Mouse (Mus musculus) gastrocnemius, postnatal 14 days (tissue): ENCODE results near the gene Dhx38. TPM values are rescaled to one million over a fixed set of nuclear protein-coding genes. Genes with fewer than 3 reads are reported as not detected.
A peak's percentile ranks its signal among the peaks of the same experiment; 100 is the strongest.

Source experiments
- DNase-seq: peaks from one replicate; pipeline ENCODE4 v3.0.0; 2021; ENCODE audit warnings: mixed read lengths
- intact Hi-C: fragments of 180-260 bp; cut with DNase I; formaldehyde crosslinking; loops from one replicate; pipeline ENCODE4 v1.15.1; 2025; ENCODE audit warnings: low total_unique reads
- long read RNA-seq, 2 experiments: library from polyadenylated mRNA; stranded (forward); transcript quantifications; one replicate each; pipeline ENCODE4 v2.0.0; 2021
- total RNA-seq, 2 experiments: library from RNA; stranded (reverse); gene quantifications; 2 replicates each; pipeline ENCODE4 v1.2.3; 2021

Dhx38 gene
- 10 to 100 TPM; 10.1 to 10.3 TPM for total RNA-seq
- long read RNA-seq, experiment 1, full-length matches to known transcripts = 4 of 7 reads
- long read RNA-seq, experiment 1, partial matches to known transcripts = 0 of 7 reads
- long read RNA-seq, experiment 1, other reads (novel, unspliced or antisense) = 3 of 7 reads
- long read RNA-seq, experiment 2, full-length matches to known transcripts = 6 of 15 reads
- long read RNA-seq, experiment 2, partial matches to known transcripts = 2 of 15 reads
- long read RNA-seq, experiment 2, other reads (novel, unspliced or antisense) = 7 of 15 reads

DNA sequence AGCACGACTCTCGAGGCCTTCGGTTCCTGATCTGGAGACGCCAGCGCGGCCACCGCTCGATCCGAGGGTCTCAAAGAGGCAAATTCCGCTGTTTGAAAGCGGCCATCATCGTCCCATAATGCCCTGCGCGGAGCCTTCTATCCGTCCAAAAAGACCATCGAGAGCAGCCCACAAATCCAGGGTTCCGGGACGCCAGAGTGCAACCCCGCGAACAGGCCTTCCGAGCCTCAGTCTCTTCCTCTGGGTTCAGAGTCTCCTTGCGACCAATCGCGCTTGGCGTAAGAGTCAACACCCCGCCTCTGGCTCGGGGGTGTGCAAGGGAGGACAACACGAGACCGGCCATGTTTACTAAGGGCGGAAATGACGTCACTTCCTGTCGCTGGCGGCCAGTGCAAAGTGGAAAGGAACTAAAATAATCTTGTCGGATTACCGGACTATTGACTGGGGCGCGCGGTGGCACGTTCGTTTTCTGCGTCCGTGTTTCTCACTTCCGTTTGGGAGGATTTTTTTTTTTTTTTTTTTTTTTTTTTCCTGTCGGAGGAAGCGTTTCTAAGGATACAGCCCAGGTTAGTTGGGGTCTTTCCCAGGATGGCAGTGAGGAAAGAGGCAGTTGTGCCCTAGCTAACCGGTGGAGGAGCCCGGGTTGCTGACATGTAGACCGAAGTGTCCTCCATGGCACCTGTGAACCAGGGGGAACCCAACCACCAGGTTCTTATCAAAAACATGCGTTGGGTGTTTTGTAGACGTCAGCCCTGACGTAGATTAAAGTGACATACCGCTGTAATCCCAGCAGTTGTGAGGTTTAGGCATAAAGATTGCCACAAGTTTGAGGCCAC, at the start of gene Dhx38, which contains the start of gene Txnl4b:
Gene Dhx38 (minus strand): TSS at position 364 of the 836 bp plus-strand sequence.
Gene Txnl4b (plus strand): TSS at position 395 of the 836 bp plus-strand sequence.
- intact Hi-C loops = no loop called here
- DNase-seq = peak; percentile 98

DNA sequence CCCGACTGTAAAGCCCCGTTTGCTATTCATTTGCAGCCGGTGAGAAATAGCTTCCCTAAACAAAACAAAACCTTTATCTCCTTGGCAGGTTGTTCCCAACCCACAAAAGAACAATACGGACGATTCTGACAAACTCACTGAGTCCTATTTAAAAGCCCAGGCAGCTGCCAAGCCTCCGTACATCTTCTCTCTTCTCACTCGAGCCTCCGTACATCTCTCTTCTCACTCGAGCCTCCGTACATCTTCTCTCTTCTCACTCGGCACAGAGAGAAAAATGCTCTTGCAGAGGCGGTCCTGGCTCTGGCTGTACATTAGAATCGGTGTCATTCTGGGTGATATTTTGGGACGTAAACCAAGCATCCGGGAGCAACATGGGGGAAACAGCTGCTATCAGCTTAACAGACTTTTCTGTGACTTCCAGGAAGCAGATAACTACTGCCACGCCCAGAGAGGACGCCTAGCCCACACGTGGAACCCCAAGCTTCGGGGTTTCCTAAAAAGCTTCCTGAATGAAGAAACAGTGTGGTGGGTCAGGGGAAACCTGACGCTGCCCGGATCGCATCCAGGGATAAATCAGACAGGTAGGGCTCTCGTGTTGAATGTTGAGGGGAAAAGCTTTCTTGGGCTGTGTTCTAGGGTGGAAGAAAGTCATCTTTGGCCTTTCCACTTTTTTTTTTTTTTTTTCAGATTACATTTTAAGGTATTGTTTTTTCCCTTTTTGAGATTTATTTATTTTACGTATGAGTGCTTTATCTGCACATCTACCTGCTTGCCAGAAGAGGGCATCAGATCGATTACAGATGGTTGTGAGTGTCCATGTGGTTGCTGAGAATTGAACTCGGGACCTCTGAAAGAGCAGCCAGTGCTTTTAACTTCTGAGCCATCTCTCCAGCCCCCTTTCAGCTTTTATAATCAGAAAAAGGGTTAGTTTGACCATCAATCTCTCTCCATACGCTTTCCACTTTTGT, 48.9 kb upstream of the Dhx38 start, which contains the start of gene Pkd1l3:
Gene Pkd1l3 (plus strand): TSS at position 275 of the 968 bp plus-strand sequence.
- intact Hi-C loops = no loop called here

DNA sequence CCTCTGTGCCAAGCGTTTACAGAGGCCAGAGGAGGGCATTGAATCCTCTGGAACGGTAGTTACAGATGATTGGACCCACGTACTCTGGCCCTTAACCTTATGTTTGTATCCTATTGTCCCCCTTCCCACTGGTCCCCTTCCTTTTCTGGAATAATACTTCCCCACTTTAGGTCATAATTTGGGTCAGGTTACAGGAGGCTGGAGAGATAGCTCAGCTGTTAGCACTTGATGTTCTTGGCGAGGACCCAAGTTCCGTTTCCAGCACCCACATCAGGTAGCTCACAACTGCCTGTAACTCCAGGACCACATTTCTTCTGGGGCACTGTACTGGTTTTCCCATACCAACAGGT, 43.5 kb upstream of the Dhx38 start:
- DNase-seq = peak; percentile 21
- intact Hi-C loops = loop anchor here (10.0 kb wide), 1 partner anchor 86 kb away; the partner anchor contains the start of gene Ist1

More for the DNA sequence above, 48.9 kb upstream of the Dhx38 start, which contains the start of gene Pkd1l3:
- DNase-seq = no peak

DNA sequence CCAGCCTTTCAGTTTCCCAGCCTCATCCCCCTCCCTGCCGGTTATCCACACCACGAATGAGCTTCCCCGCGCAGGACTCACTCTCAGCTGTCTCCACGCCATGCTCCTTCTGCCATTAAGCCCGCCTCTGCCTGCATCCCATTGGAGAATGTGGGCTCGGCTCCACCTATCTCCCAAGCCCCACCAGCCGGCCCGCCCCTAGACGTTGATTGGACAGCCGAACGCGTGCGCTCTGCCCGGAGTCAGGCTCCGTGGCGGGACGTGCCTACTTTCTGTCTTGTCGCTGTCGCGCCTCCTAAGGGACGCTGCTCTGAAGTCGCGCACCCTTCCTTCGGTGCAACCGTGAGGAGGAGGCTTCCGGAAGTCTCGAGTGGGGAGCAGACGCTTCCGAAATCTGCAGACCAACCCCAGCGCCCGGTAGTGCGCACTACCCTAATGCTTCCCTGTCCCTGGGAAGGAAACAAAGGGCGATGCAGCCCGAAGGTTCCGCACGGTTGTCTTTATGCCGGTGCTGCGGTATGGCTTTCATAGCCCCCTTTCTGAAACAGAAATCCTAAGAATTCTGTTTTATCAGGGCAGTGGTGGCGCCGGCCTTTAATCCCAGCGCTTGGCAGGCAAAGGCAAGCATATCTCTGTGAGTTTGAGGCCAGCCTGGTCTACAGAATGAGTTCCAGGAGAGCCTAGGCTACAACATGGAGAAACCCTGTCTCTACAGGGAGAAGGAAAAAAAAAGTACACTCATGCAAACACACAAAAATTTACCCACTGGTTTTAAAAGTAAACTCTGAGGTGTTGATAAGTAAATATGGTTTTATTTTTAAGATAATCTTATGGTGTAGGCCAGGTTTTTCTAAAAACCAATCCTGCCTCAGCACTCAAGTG, 42.9 kb upstream of the Dhx38 start, which contains the start of gene Dhodh:
Gene Dhodh (minus strand): TSS at position 403 of the 882 bp plus-strand sequence.
- intact Hi-C loops = loop anchor here (10.0 kb wide), 1 partner anchor 86 kb away; the partner anchor contains the start of gene Ist1
- DNase-seq = peak; percentile 96

DNA sequence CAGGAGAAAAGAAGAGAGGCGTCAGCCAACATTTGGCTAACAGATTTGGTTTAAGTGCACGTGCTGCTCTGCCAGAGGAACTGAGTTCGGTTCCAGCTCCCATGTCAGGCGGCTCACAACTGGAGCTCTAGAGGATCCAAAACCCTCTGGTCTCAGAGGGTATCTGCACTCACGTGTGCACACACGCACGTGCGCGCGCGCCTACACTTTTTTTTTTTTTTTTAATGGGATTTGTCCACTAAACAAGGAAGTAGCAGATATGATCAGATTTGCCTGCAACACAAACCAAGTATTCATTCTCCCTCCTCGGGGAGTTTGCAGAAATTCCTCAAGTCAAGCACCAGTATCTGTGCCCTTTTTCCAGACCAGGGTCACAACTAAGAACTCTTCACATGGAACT, 42.0 kb upstream of the Dhx38 start:
- intact Hi-C loops = loop anchor here (10.0 kb wide), 1 partner anchor 87 kb away; the partner anchor contains the start of gene Ist1
- DNase-seq = no peak

DNA sequence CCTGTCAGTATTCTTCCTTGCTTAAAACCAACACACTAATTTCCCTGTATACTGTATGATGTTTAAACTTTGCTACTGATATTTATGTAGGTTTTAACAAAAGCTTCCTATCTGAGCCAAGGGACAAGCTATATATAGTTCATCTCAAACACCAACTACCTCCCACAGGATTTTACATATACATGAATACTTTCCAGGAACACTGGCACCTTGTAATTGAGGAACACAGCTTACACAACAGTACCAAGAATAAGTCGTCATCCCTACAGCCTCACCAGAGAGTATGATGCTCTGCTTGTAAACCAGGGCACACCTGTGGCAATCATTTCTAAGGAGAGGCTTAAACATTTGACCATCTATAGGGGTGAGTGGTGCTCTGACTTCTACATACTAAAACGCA, 41.1 kb upstream of the Dhx38 start:
- DNase-seq = no peak
- intact Hi-C loops = loop anchor here (10.0 kb wide), 1 partner anchor 88 kb away; the partner anchor contains the start of gene Ist1

DNA sequence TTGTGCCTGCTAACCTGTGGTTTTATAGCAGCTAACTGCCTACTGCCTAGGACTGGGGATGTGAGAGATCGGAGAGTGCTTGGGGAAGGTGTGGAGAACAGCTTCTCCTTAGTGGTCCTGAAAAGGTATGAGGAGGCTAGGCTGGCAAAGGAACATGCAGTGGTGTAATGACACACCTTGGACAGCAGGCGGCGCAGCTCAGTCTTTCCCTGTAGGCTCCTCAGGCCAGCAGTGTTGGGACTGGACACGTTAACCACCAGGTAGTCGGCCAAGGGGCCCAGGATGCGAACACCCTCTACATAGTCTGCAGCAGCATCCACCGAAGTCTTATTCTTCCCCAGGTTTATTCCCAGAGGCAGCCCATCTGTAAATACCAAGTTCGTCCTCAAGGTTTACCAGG, 30.2 kb upstream of the Dhx38 start:
- intact Hi-C loops = no loop called here
- DNase-seq = peak; percentile 40

DNA sequence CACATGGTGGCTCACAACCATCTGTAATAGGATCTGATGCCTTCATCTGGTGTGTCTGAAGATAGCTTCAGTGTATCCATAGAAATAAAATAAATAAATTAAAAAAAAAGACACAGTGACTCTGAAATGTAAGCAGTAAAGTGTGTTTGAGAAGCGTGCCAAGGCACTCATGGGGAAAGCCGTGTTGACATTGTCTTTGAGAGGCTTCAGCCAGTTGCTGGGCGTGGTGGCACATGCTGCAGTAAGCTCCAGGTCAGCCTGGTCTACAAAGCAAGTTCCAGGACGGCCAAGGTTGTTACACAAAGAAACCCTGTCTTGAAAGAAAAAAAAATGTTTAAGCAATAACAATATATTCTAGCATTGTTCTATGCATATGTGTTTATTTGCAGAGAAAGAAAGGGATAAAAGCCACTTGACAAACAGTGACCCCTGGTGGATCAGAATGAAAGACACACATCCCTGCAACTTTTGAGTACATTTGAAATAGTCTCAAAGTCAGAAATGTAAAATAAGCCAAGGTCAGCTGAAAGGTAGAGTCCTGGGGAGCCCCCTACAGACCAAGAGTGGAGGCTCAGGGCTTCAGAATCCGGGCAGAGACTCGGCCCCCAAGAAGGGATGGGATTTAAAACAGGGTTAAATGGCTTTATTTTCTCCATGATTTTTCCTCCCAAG, 27.6 kb upstream of the Dhx38 start:
- no peak for DNase-seq
- intact Hi-C loops = no loop called here

DNA sequence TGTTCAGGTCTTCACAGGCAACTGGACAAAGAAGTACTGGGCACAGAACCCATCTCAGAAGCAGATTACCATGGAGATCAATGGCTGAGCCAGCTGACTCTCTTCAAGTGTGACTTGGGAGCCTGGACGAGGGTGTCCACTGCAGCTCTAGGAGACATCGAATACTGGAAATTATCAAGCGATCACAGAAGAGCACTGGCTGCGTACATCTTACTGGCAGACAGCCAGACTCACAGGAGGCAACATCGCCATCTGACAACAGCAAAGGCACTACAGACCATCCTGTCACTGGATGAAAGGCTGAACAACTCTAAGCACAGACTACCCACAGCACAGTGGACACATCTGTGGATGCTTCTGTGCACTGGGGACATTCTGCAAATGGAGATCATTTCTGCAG, 26.5 kb upstream of the Dhx38 start:
- no peak for DNase-seq
- intact Hi-C loops = no loop called here

DNA sequence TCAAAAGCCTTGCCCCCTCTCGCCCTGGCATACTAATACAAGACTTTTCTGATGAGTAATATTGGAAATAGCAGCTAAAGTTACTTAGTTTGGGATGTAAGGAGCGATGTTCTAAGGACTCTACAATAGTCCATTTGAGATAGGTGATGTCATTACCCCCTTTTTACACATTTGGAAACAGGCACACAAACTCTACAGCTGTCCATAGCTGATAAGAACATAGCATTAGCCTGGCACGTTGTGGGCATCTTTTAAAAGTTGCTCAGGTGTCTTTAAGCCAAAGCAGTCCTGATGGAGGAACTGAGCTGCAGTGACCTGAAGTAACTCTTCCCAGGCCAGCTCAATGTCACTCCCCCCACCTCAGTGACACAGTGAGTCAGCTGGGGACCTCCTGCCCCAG, 25.7 kb upstream of the Dhx38 start:
- intact Hi-C loops = no loop called here
- no peak for DNase-seq

DNA sequence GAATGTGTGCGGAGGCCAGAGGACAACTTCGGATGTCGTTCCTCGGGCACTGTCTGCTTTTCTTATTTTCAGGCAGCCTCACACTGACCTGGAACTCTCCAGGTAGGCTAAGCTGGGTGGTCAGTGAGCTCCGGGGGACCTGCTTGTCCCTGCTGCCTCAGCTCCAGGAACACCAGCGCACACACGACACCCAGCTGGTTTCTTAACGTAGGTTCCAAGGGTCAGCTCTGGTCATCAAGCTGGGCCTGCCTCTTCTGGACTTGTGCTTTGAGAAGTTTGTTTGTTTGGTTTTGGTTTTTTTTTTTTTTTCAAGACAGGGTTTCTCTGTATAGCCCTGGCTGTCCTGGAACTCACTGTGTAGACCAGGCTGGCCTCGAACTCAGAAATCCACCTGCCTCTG, 25.2 kb upstream of the Dhx38 start:
- intact Hi-C loops = no loop called here

DNA sequence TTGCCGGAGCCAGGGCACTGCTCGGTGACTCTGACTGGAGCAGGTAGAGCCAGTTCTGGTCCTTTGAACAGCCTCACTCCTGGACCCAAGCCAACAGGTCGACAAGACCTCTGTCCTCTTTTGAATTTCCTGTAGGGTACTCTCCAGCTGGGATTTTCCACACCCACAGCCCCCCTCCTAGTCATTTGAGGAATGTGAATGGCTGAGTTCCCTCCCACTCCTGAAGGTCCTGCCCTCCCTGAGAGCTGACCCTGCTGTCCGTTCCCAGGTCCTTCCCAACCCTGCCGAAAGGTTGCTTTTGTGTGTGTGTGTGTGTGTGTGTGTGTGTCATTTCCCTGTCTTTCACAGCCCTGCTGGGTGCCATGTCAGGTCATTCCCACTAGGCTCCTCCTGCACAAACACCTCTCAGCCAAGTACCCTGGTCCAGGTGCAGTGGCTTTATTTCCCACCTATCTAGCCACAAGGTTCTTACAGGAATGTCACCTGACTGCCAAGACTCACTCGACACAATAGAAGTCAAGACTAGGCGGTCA, 21.4 kb upstream of the Dhx38 start:
- intact Hi-C loops = no loop called here
- no peak for DNase-seq

More for the DNA sequence above, 25.2 kb upstream of the Dhx38 start:
- DNase-seq = no peak

DNA sequence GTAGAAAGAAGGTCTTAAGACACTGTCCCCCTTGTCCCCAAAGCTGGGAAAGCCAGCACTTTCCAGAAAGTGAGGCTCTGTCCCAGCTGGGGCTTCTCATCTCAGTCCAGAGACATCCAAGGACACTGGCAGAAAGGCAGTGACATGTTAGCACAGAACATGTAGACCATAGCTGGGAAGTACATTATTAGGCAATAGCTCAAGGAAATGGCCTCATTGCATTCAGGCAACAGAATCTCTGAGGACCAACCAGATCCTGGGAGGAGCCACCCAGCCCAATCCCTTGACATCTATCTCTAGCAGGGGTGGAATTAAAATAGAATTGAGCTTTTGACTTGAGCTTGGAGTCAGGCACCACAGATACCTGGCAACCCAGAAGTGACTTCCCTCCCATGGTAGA, 20.0 kb upstream of the Dhx38 start:
- intact Hi-C loops = no loop called here
- no peak for DNase-seq

DNA sequence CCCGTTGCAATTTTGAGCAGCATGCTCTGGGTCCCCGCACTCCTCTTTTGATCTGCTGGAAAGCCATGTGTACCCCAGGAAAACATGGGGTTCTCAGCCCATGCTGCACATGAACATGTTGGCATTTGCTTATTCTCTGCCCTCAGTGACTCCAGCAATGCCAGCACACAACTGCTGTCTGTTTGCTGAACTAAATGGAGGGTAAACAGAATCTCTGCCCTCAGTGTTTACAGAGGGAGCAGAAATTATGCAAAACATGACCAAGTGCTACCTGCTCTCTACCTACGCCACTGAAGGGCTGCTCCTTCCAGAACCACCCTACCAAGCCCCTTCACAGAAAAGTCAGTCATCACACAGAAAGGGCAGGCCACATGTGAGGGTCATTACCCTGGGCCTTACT, 19.2 kb upstream of the Dhx38 start:
- intact Hi-C loops = no loop called here
- no peak for DNase-seq

DNA sequence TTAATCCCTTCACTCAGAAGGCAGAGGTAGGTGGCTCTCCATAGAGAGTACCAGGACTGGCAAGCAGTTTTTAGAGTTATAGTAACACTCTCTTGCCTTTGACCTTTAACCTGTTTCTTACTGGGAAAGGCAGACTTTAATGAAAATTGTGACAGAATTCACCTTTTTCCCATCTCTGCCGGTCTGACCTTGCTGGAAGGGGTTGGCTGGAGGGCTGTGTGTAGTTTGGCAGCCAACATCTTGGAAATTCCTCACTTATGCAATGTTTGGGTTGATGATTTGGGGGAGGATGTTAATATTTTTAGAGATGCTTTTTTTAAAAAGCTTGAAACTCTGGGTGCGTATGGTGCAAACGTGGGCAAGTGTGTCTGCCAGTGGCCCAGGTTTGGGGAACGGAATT, 18.6 kb upstream of the Dhx38 start:
- intact Hi-C loops = no loop called here
- no peak for DNase-seq

DNA sequence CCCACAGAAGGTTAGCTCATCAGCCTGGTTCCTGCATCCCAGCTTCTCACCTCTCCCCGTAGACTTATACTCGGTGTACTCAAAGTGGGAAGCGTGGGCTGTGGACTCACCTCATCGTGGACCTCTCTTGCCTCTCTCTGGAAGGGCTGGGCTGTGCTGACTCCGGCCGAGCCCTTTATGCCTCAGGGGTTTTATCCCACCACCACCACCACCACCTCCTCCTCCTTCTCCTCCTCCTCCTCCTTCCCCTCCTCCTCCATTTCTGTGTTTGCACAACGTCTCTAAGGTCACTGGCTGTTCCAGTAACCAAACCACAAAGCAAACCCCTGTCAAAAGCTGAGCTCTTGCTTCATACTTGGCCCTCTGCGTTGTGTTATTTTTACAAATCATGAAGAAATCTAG, 13.2 kb upstream of the Dhx38 start, which contains the start of gene Hp:
Gene Hp (minus strand): TSS at position 273 of the 402 bp plus-strand sequence.
- intact Hi-C loops = no loop called here
- no peak for DNase-seq

DNA sequence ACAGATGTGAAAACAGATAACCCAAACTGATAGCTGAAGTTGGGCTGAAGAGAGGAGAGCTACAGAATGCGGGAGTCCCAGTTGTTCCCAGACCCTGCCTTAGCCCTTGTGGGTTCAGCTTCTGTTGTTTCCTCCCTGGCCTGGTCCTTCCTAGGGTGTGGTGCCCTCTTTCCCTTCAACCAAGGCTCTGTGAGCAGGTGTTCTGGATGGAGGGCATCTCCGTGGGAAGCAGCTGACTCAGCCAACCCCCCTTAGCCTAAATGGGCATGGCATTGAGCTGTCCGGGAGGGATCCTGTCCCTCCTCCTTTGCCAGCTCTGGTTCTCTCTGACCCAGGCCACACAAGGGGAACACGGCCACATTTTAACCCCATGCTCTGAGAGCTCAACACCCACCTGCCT, 10.7 kb upstream of the Dhx38 start:
- DNase-seq = no peak
- intact Hi-C loops = no loop called here
